Mouse (Mus musculus) Patski (cell line): ENCODE results near the gene Gadd45gip1. TPM values are rescaled to one million over a fixed set of nuclear protein-coding genes. Genes with fewer than 3 reads are reported as not detected.

Experiments used
- ATAC-seq: fragments of 100-300 bp; one replicate; pipeline ENCODE4 v1.8.0; 2021
- CTCF ChIA-PET: fragments of 350-600 bp; sonication (Branson Sonifier 250); formaldehyde crosslinking; loops from one replicate; lab custom pipeline; 2022; ENCODE audit warnings: inconsistent platforms; lab: Charles Lee
- POLR2A ChIA-PET: fragments of 350-600 bp; sonication (Branson Sonifier 250); formaldehyde crosslinking; loops from one replicate; lab custom pipeline; 2022; ENCODE audit warnings: antibody characterized with exemption, inconsistent platforms; lab: Charles Lee
- DNase-seq: peaks from one replicate; pipeline ENCODE4 v3.0.0-alpha.2; 2011; ENCODE audit warnings: low read depth, low spot score
- H3K27me3 ChIP-seq: fragments of 371-371 bp; one replicate; pipeline ENCODE4 v1.5.1; 2021
- CTCF ChIP-seq: fragments of 100-300 bp; IDR thresholded peaks from one replicate; pipeline ENCODE4 v1.5.1; 2021
- in situ Hi-C: fragments of 300-500 bp; cut with MboI; formaldehyde crosslinking; loops from 3 replicates; pipeline ENCODE4 v1.11.1; 2018; ENCODE audit warnings: low pct_unique_long_range_greater_than_20kb, mixed read lengths
- polyA plus RNA-seq: library from polyadenylated mRNA; unstranded; gene quantifications from one replicate; pipeline ENCODE4 v1.2.3, GENCODE M21; 2021

The Gadd45gip1 gene
- polyA plus RNA-seq, 1 experiment from 2014 or later, result 31.8 TPM

DNA sequence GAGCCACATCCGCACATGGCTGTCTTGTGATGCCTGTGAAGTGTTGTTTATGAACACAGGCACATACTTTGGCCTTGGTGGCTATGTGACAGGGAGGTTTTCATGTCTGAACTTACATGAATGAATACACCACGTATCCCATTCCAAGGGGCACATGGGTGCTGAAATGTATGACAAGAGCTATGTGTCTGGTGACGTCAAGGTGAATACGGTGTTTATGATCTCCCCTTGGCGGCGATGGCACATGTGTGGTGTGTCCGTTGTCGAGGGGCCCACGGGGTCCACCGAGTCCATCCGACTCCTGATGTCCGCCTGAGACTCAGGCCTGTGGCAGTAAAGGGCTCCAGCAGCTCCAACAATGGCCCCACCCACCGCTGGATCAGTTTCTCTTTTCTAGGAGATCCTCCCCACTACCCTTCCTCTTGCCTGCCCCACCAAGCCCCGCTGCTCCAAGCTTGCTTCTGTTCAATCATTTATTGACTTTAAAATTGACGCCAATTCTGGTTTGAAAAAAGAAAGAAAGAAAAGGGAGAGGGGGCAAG is 34.0 kb upstream of the Gadd45gip1 start:
- no peaks in the 10 kb centered on the region for H3K27me3 ChIP-seq
- ATAC-seq (no peak), DNase-seq (no peak)
- TF ChIP-seq CTCF, result no peak
- ChIA-PET CTCF (interaction anchor here (1.3 kb wide), 1 partner anchor 60 kb away, joined by 4 read pairs; no protein-coding TSS in a partner anchor), POLR2A (no interaction called here)
- in situ Hi-C loops, result loop anchor here (5.0 kb wide), 2 partner anchors 35 to 60 kb away; no protein-coding TSS in a partner anchor

DNA sequence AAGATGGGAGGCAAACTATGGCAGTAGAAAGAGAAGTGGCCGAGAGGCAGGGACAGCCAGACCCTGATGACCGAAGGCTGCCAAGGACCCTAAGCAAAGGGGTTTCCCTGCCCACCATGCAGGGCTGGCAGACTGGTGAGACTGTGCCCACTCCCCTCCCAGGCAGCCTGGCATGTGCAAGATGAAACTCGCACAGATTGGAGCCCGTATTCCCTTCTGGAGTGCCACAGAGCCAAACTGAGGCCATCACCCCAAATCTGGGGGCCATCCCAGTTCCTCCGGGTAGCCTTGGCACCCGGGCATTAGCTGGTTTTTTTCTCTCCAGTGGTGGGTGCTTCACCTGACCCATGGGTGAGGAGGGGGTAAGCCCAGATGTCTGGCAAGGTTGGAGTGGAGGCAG is 33.4 kb upstream of the Gadd45gip1 start:
- CTCF ChIA-PET, result interaction anchor here (1.0 to 1.2 kb wide), 2 partner anchors 15 to 54 kb away, joined by 3 to 4 read pairs; no protein-coding TSS in a partner anchor
- DNase-seq (no peak), ATAC-seq (no peak)
- H3K27me3 ChIP-seq, result no peaks in the 10 kb centered on the region
- POLR2A ChIA-PET, result interaction anchor here (0.6 kb wide), 1 partner anchor 132 kb away, joined by 3 read pairs; no protein-coding TSS in a partner anchor
- in situ Hi-C loops, result loop anchor here (5.0 kb wide), 2 partner anchors 36 to 61 kb away; no protein-coding TSS in a partner anchor
- TF ChIP-seq CTCF, result no peak

DNA sequence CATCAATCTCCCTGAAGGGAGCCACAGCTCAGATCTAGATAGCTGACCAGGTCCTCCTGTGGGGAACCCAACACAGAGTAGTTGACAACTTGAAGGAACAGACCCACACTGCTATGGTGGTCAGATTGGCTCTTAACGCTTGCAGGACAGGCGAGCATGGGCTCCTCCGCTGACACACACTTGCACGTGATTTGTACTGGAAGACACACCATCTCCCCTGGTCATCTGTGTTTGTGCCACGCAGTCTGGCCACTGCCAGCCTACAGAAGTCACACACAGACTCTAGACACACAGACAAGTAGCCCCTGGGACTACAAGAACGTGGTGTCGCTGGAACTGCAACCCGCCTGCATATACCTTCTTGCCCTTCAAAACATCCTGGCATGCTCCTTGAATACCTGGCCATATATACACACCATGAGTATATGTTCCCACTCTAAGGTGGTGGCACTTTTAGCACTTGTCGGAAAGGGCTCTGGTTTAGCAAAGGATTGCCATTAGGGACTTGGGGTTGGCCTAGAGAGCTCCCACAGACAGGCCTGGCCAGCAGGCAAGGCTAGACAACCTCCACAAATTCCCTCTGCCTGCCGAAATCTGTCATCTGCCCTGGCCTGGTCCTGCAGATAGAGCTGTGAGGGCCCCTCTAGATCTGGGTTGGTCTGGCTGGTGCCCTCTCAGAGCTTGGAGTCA is 32.7 kb upstream of the Gadd45gip1 start:
- TF ChIP-seq CTCF, result no peak
- CTCF ChIA-PET, result interaction anchor here (1.0 to 1.2 kb wide), 2 partner anchors 16 to 55 kb away, joined by 3 to 4 read pairs; no protein-coding TSS in a partner anchor
- no peak for ATAC-seq

GRCm38 (mm10) chr8:84799136-84799931 is 32.0 kb upstream of the Gadd45gip1 start:
- no peaks in the 10 kb centered on the region for H3K27me3 ChIP-seq
- POLR2A ChIA-PET, result interaction anchor here (0.9 kb wide), 1 partner anchor 55 kb away, joined by 3 read pairs; no protein-coding TSS in a partner anchor
- in situ Hi-C loops, result loop anchor here (5.0 kb wide), 2 partner anchors 37 to 62 kb away; no protein-coding TSS in a partner anchor

More for the DNA sequence above, 32.7 kb upstream of the Gadd45gip1 start:
- in situ Hi-C loops, result loop anchor here (5.0 kb wide), 2 partner anchors 36 to 61 kb away; no protein-coding TSS in a partner anchor
- POLR2A ChIA-PET, result interaction anchor here (0.6 to 0.9 kb wide), 2 partner anchors 54 to 131 kb away, joined by 3 read pairs; no protein-coding TSS in a partner anchor
- no peaks in the 10 kb centered on the region for H3K27me3 ChIP-seq
- no peak for DNase-seq

DNA sequence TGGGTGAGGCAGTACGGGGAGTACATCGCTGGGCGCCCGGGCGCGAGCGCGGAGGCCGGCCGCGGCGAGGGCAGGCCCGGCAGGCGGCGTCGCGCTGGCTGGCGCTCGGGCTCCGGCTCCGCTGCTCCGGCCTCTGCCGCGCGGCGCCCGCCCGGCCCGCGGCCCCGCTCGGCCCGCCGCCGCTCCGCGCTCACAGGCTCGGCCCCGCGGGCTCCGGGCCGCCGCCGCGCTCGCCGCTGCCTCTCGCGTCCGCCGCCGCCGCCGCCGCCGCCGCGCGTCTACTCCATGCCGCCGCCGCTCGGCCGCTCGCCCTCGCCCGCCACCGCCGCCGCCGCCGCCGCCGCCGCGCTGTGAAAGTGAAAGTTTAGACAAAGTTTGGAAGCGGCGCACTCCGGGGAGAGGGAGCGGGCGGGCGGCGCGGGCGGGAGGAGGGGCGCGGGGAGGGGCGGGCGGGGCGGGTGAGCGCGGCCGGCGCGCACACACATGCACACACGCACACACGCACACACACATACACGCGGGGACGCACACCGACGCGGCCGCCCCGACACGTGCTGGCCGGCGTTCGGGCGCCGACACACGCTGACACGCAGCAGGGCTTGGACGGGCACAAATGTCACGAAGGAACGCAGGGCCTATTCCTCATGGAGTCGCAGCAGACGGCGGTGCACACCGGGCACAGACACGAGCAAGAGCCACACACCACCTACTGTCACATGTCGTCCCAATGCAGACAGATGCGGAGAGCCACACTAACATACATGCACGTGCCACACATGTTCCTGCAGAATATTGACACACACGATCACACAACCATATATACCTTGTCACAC is 31.1 kb upstream of the Gadd45gip1 start, which contains the start of gene Nfix:
TSS of gene Nfix (minus strand) at position 346 of the 833 bp plus-strand sequence.
- TF ChIP-seq CTCF, result no peak
- ATAC-seq (peak; percentile 66), DNase-seq (no peak)
- POLR2A ChIA-PET, result interaction anchor here (0.7 kb wide), 1 partner anchor 87 kb away, joined by 3 read pairs; no protein-coding TSS in a partner anchor
- in situ Hi-C loops, result loop anchor here (5.0 kb wide), 2 partner anchors 38 to 63 kb away; no protein-coding TSS in a partner anchor
- H3K27me3 ChIP-seq, result no peaks in the 10 kb centered on the region
- CTCF ChIA-PET, result no interaction called here

More at GRCm38 (mm10) chr8:84799136-84799931, 32.0 kb upstream of the Gadd45gip1 start:
- CTCF ChIA-PET, result interaction anchor here (1.2 kb wide), 1 partner anchor 17 kb away, joined by 3 read pairs; no protein-coding TSS in a partner anchor
- ATAC-seq, result peak; percentile 55
- DNase-seq, result no peak
- no peak for TF ChIP-seq CTCF

GRCm38 (mm10) chr8:84806031-84806430 is 25.3 kb upstream of the Gadd45gip1 start:
- no peaks in the 10 kb centered on the region for H3K27me3 ChIP-seq
- DNase-seq (no peak), ATAC-seq (no peak)
- no peak for TF ChIP-seq CTCF
- in situ Hi-C loops, result no loop called here
- ChIA-PET CTCF (interaction anchor here (0.9 kb wide), 1 partner anchor 68 kb away, joined by 3 read pairs; no protein-coding TSS in a partner anchor), POLR2A (no interaction called here)

GRCm38 (mm10) chr8:84809109-84809940 is 22.0 kb upstream of the Gadd45gip1 start:
- ChIA-PET POLR2A (interaction anchor here (0.6 to 1.5 kb wide), 3 partner anchors 25 to 1149 kb away, joined by 3 read pairs; no protein-coding TSS in a partner anchor), CTCF (interaction anchor here (0.9 to 8.3 kb wide), 5 partner anchors 8 to 101 kb away, joined by 3 to 80 read pairs (median 6); no protein-coding TSS in a partner anchor)
- in situ Hi-C loops, result no loop called here
- TF ChIP-seq CTCF, result no peak
- ATAC-seq (no peak), DNase-seq (no peak)
- no peaks in the 10 kb centered on the region for H3K27me3 ChIP-seq

DNA sequence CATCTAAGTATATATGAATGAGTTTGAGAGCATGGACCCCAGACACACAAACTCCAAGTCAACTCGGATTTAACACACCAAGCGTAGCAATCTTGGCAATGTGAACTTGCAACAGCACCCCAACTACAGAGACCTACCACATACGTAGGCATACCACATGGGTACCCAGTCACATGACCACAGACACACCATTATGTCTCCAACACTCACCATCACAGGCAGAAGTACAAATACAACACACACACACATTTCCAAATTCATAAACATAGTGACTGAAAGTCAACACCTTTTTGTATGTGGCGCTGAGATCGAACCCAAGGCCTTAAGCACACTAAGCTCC is 21.4 kb upstream of the Gadd45gip1 start:
- ChIA-PET POLR2A (interaction anchor here (0.6 kb wide), 1 partner anchor 1150 kb away, joined by 3 read pairs; no protein-coding TSS in a partner anchor), CTCF (interaction anchor here (0.9 to 8.3 kb wide), 6 partner anchors 8 to 102 kb away, joined by 3 to 80 read pairs (median 8); no protein-coding TSS in a partner anchor)
- no peak for DNase-seq
- no peak for ATAC-seq
- no peaks in the 10 kb centered on the region for H3K27me3 ChIP-seq
- TF ChIP-seq CTCF, result no peak
- in situ Hi-C loops, result loop anchor here (5.0 to 10.0 kb wide), 2 partner anchors 218 to 445 kb away; no protein-coding TSS in a partner anchor
